8 mouse cellular contexts compared by ENCODE assay signal in genomic region chr12:12260979-12261960, GRCm38 (mm10). TPM values are rescaled to one million over a fixed set of nuclear protein-coding genes. Genes with fewer than 3 reads are reported as not detected.
A peak's percentile ranks its signal among the peaks of the same experiment; 100 is the strongest.
DNase-seq lines count a peak whose midpoint lies in the region; ATAC-seq and TF ChIP-seq lines count a peak whose summit lies in the region.

No protein-coding gene starts in this region.

- no peaks in the 10 kb centered on the region for H3K36me3 ChIP-seq in embryonic facial prominence, embryonic 14.5 days (ENCODE audit: control insufficient read depth, insufficient read depth, low read length)
- no peaks in the 10 kb centered on the region for H3K36me3 ChIP-seq in hindbrain, embryonic 13.5 days
- H3K36me3 ChIP-seq in midbrain, embryonic 15.5 days (replicated peaks), result no peaks in the 10 kb centered on the region

- DNase-seq in left cerebral cortex, adult 2 months (ENCODE audit: extremely low spot score in 1 of 2, low spot score in 2 of 2), result no peak
- DNase-seq in left cerebral cortex, adult 11 months (ENCODE audit: low spot score), result no peak
- DNase-seq in embryonic facial prominence, embryonic 14.5 days (ENCODE audit: low spot score), result peak; percentile 46
- DNase-seq in frontal cortex, postnatal 14 days (ENCODE audit: low spot score in 2 of 2), result no peak
- no peak for DNase-seq in thymus, adult 18-20 months
- no peak for DNase-seq in retina, embryonic 14.5 days (ENCODE audit: low spot score)

- H3K9me3 ChIP-seq in embryonic facial prominence, embryonic 14.5 days (ENCODE audit: control insufficient read depth, low read length), result no peaks in the 10 kb centered on the region
- H3K9me3 ChIP-seq in hindbrain, embryonic 13.5 days, result no peaks in the 10 kb centered on the region
- no peaks in the 10 kb centered on the region for H3K9me3 ChIP-seq in midbrain, embryonic 15.5 days

- no peak for ATAC-seq in embryonic facial prominence, embryonic 14.5 days (ENCODE audit: low read depth)
- peak; percentile 32 for ATAC-seq in hindbrain, embryonic 13.5 days (ENCODE audit: low FRiP score)
- ATAC-seq in midbrain, embryonic 15.5 days (replicated peaks), result peak; percentile 42

- peak overlapping the region; percentile 90 for H3K4me2 ChIP-seq in embryonic facial prominence, embryonic 14.5 days (ENCODE audit: low read depth, low read length)
- peak overlapping the region; percentile 91 for H3K4me2 ChIP-seq in hindbrain, embryonic 13.5 days
- peak overlapping the region; percentile 87 for H3K4me2 ChIP-seq in midbrain, embryonic 15.5 days

- peak overlapping the region; percentile 99 for H3K4me3 ChIP-seq in left cerebral cortex, adult 2 months
- H3K4me3 ChIP-seq in embryonic facial prominence, embryonic 14.5 days (ENCODE audit: low read depth, low read length), result peak overlapping the region; percentile 67
- H3K4me3 ChIP-seq in hindbrain, embryonic 13.5 days, result peak overlapping the region; percentile 76
- peak overlapping the region; percentile 95 for H3K4me3 ChIP-seq in midbrain, embryonic 15.5 days

- H3K4me1 ChIP-seq in embryonic facial prominence, embryonic 14.5 days (ENCODE audit: control insufficient read depth, insufficient read depth, low read length), result peaks cover 16% of the 10 kb centered on the region
- H3K4me1 ChIP-seq in hindbrain, embryonic 13.5 days (replicated peaks), result peaks cover 46% of the 10 kb centered on the region
- peaks cover 41% of the 10 kb centered on the region for H3K4me1 ChIP-seq in midbrain, embryonic 15.5 days

- WGBS in embryonic facial prominence, embryonic 14.5 days, result 59% methylated on average over 9 of the region's 9 CpGs
- 69% methylated on average over 9 of the region's 9 CpGs for WGBS in hindbrain, embryonic 13.5 days
- 65% methylated on average over 9 of the region's 9 CpGs for WGBS in midbrain, embryonic 15.5 days

- no peak for TF ChIP-seq CTCF in left cerebral cortex, adult 2 months (IDR thresholded peaks at IDR 0.05)

- peak overlapping the region; percentile 78; the same call in 1 of the 2 replicates for H3K9ac ChIP-seq in embryonic facial prominence, embryonic 14.5 days (ENCODE audit: low read depth, low read length)
- H3K9ac ChIP-seq in hindbrain, embryonic 13.5 days, result no peak overlapping the region
- no peak overlapping the region for H3K9ac ChIP-seq in midbrain, embryonic 15.5 days

- H3K27ac ChIP-seq in left cerebral cortex, adult 2 months, result peak overlapping the region; percentile 99
- H3K27ac ChIP-seq in embryonic facial prominence, embryonic 14.5 days (replicated peaks; ENCODE audit: low read depth, low read length), result no peak overlapping the region
- no peak overlapping the region for H3K27ac ChIP-seq in hindbrain, embryonic 13.5 days
- peak overlapping the region; percentile 83 for H3K27ac ChIP-seq in midbrain, embryonic 15.5 days

- H3K27me3 ChIP-seq in embryonic facial prominence, embryonic 14.5 days (replicated peaks; ENCODE audit: control insufficient read depth, insufficient read depth, low read length), result no peaks in the 10 kb centered on the region
- 0 out of 2 replicates have a peak, but pooled peaks cover 2% of the 10 kb centered on the region for H3K27me3 ChIP-seq in hindbrain, embryonic 13.5 days
- no peaks in the 10 kb centered on the region for H3K27me3 ChIP-seq in midbrain, embryonic 15.5 days (replicated peaks)

- intact Hi-C loops in left cerebral cortex, adult 2 months (cut with DNase I), result no loop called here

RNA-seq across cellular contexts. Expression of gene Fam49a, which starts 0.7 kb away (rescaled TPM):
- total RNA-seq in left cerebral cortex, adult 2 months (2021), result 100 to 1,000 TPM; 174 to 176 TPM
- 14.4 and 16.0 TPM in 2 replicates for polyA plus RNA-seq in embryonic facial prominence, embryonic 14.5 days (2014; fragmentation: Nextera tagmentation; extraction: Ambion mirVana)
- polyA plus RNA-seq in hindbrain, embryonic 13.5 days (2015; fragmentation: Nextera tagmentation; extraction: Ambion mirVana), result 30.9 and 31.1 TPM in 2 replicates
- 46.4 and 48.4 TPM in 2 replicates for polyA plus RNA-seq in midbrain, embryonic 15.5 days (2015; fragmentation: Nextera tagmentation; extraction: Ambion mirVana)

Comparison
In these comparisons a context has a peak if more than half of its experiments do, and no peak if none do; other contexts are left out.
1. H3K27ac ChIP-seq: peak in left cerebral cortex, adult 2 months (single experiment) and midbrain, embryonic 15.5 days (single experiment); none in embryonic facial prominence, embryonic 14.5 days (single experiment) and hindbrain, embryonic 13.5 days (single experiment).
2. Peak in every context shown above with its lines, with median percentiles within 50 percentile points of each other: H3K4me3 ChIP-seq and H3K4me2 ChIP-seq.